Mouse (Mus musculus): Measurements from ENCODE around the gene Manbal.

The Manbal gene

GRCm38 (mm10) chr2:157418206-157418605 is 50.8 kb downstream of the Manbal start, which contains the start of gene Src:
Src (plus strand) TSS chr2:157418444.
- no peak for DNase-seq

GRCm38 (mm10) chr2:157418609-157419071 is 51.2 kb downstream of the Manbal start:
- DNase-seq = no peak

GRCm38 (mm10) chr2:157419506-157419905 is 52.1 kb downstream of the Manbal start:
- DNase-seq = no peak

- no peak for DNase-seq
Measured at GRCm38 (mm10) chr2:157420404-157420803, 53.0 kb downstream of the Manbal start.

GRCm38 (mm10) chr2:157422062-157422655 is 54.8 kb downstream of the Manbal start:
- DNase-seq = no peak

GRCm38 (mm10) chr2:157422854-157423705 is 55.7 kb downstream of the Manbal start:
- no peak for DNase-seq

- DNase-seq = peak; percentile 43
Measured at GRCm38 (mm10) chr2:157423706-157424125, 56.3 kb downstream of the Manbal start.

GRCm38 (mm10) chr2:157424126-157424903 is 56.9 kb downstream of the Manbal start:
- DNase-seq = peak; percentile 54

GRCm38 (mm10) chr2:157424904-157425642 is 57.7 kb downstream of the Manbal start:
- DNase-seq = no peak

GRCm38 (mm10) chr2:157425643-157425988 is 58.2 kb downstream of the Manbal start:
- no peak for DNase-seq

- DNase-seq = no peak
Measured at GRCm38 (mm10) chr2:157426171-157426570, 58.8 kb downstream of the Manbal start.

GRCm38 (mm10) chr2:157427164-157427563 is 59.8 kb downstream of the Manbal start:
- no peak for DNase-seq

GRCm38 (mm10) chr2:157428351-157429139 is 61.2 kb downstream of the Manbal start:
- no peak for DNase-seq

GRCm38 (mm10) chr2:157429735-157430134 is 62.3 kb downstream of the Manbal start:
- DNase-seq = no peak

GRCm38 (mm10) chr2:157430667-157431429 is 63.5 kb downstream of the Manbal start:
- DNase-seq = no peak

GRCm38 (mm10) chr2:157431912-157432311 is 64.5 kb downstream of the Manbal start:
- DNase-seq = no peak

- DNase-seq = no peak
Measured at GRCm38 (mm10) chr2:157432476-157432875, 65.1 kb downstream of the Manbal start.

GRCm38 (mm10) chr2:157434041-157434440 is 66.6 kb downstream of the Manbal start:
- DNase-seq = no peak

- DNase-seq = no peak
Measured at GRCm38 (mm10) chr2:157434497-157434896, 67.1 kb downstream of the Manbal start.

GRCm38 (mm10) chr2:157436496-157436895 is 69.1 kb downstream of the Manbal start:
- no peak for DNase-seq

GRCm38 (mm10) chr2:157437123-157437522 is 69.7 kb downstream of the Manbal start:
- no peak for DNase-seq

Data from cerebellum, adult 9-10 months (tissue).